Mouse (Mus musculus) WW6 (cell line): Measurements from ENCODE around the gene Pcnx2.

Experiments used
- DNase-seq: peaks from one replicate; pipeline ENCODE4 v3.0.0-alpha.2; 2013; ENCODE audit warnings: low read depth, low spot score

Pcnx2 gene

DNA sequence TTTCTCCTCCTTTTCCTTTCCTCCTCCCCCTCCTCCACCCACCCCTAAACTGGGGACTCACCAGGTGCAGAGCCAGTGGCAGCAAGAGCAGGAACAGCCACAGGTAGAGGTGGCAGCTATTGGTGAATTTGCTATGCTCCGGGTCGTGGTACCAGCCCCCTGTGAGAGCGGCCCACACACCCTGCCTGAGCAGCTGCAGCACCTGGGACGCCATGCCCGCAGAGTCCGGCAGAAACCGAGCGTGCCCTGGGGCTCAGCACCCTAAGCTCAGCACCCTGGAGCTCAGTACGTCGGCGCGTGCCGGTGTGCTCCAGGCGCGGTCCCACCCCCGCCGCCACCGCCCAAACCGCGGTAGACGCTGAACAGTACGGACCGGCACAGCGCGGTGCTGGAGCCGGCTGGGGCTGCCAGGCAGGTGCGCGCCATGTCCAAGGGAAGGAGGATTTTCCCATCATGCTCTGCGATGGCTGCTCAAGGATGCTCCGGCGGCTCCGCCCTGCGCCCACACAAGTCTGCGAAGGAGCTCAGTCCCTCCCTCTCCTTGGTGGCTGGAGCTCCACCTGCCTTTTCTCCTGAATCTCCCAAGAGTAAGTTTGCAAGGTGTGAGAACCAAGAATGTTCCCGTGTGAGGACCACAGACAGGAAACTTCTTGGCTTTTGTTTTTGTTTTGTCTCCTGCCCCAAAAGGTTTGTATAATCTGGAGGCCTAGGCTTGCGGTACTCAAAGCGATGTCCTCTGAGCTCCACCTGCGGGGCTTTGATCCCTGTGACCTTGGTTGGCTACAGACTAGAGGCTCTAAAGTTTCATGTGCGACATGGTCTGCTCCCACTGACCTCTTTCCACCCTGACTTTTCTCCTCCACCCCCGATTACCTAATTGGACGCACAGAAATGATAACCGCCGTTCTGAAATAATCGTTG is at the start of gene Pcnx2:
Pcnx2 (minus strand) TSS at position 450 of the 921 bp plus-strand sequence.
- no peak for DNase-seq

DNA sequence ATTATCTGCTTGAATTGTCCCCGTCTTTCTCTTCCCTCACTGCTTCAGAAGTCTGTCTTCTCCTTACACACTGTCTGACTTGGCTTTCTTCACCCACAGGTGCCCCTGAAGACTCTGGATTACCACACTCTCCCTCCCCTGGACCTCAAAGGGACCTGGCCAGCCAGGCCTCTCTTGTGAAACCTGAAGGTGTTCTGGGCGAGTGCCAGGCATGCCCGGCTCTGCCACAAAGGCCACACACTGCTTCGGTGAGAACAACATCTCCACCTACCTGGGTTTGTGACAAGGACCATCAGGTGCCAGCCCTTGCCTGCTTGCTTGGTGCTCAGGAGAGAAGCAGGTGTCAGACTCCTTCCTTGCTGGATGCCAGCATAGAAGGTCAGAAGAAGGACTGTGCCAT is 46.4 kb upstream of the Pcnx2 start:
- no peak for DNase-seq

DNA sequence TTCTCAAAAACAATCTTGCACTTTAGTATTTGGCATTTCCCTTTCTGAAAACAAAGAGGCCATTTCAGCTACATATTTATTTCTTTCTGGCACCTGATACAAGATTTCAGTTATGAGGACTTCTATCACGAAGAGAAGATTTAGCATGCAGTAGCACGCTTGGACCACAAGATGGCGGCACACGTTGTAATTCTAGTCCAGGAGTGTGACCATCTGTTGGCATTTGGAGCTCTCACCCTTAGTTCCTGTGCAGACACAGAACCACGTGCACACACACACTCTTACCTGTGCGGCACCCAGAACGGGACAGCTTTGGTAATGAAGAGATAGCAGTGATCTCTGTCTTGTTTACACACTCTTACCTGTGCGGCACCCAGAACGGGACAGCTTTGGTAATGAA is 37.5 kb upstream of the Pcnx2 start:
- no peak for DNase-seq

DNA sequence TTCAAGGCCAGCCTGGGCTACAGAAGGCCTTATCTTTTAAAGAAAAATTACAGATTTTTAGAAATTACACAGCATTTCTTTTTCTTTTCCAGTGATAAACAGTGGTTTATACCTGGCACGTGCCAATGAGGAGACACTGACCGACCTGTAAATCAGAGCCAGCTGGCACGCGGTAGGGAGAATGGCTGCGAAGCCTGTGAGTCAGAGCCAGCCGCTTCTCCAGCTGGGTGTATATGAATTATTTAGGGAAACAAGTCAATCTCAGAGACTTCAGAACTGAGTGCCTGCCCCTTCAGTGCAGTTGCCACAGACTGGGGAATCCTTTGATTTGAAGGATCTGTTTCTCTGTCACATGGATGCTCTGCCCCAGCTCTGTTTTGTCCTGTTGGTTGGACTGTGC is 33.7 kb upstream of the Pcnx2 start:
- no peak for DNase-seq

DNA sequence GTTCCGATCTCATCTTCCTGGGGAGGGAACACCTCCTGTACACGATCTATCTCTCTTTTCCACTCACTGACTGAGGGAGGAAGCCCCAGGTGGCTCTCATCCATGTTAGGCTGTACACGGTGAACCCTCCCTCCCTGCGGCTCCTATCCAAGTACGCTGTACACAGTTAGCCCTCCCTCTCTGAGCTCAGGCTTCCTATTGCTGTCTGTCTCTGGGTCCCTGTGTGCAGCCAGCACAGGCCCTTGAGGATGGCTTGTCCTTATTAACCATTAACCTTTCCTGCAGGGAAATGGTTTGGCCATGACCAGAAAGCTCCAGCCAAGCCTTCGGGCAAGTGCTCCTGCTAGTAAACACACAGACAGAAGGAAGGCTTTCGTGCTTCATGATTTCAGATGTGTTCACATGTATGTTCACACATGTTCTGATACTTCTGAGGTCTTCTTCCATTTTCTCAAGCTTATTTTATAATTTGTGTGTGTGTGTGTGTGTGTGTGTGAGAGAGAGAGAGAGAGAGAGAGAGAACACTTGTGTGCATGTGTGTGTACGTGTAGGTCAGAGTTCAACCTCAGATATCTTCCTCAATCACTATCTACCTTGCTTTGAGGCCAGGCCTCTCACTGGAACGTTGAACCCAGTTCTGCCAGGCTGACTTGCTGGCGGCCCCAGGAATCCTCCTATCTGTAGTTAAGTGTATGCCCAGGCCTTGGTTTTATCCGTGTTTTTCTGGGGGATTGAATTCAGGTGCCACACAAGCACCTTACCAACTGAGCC is 32.3 kb upstream of the Pcnx2 start:
- no peak for DNase-seq

DNA sequence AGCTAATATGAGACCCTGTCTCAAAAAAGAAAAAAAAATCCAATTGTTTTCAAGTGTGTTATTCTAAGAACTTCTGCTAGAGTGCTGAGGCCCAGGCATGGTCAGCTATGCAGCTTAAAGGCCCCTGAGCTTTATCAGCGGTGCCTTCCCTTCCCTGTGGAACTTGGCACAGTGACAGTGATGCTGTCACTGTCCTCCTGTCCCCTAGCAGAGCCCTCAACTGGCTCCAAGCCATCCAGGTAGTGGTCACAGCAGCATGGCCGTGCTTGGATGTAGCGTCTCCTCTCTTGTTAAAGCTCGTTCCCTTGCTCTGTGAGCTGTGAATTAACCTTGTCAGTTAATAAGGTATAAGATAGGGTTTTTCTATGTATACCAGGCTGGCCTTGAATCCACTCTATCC is 28.5 kb upstream of the Pcnx2 start:
- no peak for DNase-seq

DNA sequence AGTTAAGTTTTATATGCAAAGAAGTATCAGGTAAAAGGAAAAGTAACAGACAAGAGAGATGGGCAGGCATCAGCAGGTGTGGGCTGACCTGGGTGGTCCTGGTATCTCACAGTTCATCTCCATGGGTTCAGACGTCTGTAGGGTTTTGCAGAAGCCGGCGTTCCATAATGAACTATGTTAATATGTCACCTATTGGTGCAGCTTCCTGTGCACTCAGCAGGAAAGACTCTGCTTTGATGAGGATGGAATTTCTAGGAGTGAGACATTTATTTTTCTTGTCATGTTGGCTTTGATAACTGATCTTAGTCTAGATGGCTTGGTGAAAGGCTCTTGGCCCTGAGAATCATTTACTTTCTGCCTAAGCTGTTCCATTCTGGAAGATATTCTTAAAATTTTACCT is 24.2 kb upstream of the Pcnx2 start:
- DNase-seq = no peak

DNA sequence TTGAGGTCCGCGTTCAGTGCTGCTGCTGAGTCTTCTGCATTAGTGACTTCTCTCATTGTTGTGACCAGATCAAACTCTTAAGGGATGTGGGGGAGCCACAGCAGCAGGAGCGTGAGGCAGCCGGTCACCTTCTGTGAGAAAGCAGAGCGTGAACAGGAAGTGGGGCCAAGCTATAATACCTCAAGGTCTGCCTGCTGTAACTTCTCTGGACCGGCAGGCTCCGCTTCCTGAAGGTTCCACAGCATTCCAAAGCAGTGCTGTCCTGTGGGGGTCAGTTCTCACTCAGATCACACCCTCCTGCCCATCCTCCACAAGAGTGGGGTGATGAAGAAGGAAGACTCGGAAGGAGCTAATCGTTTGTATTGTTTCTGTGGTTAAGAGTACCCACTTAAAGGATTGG is 22.6 kb upstream of the Pcnx2 start:
- DNase-seq = no peak

DNA sequence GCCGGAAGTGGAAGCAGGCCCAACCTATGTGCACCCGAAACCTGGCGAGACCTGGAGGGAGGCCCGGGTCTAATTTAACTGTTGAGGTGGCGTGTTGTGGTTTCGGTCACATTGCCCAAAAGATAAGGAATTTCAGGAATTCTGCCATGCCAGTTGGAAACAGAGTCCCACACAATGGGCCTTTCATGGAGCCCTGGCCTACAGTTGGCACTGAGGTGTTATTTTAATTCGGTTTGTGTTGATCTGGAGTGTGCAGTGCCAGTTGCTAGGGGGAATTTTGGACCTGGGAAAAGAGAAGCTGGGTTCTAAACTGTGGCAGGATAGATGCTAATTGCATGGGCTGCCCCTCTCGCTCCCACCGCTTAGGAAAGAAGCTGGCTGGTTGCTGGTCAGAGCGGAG is 22.2 kb upstream of the Pcnx2 start:
- DNase-seq = no peak

DNA sequence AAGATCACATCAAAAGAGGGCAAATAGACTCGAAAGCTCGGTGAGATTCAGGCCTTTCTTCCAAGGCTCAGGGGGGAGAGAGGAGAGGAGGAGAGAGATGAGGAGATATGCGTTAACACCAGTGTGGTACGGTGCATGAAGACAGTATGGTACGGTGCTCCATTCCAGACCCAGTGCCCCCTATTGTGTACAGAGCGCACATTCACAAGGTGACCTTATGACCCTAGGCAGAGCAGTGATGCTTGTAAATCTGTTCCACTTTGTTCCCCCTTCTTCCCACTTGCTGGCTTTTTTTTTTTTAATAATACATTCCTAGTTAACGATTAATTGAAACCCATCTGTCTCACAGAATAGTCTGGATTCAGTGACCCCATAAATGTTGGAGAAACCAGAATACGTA is 21.4 kb upstream of the Pcnx2 start:
- no peak for DNase-seq

DNA sequence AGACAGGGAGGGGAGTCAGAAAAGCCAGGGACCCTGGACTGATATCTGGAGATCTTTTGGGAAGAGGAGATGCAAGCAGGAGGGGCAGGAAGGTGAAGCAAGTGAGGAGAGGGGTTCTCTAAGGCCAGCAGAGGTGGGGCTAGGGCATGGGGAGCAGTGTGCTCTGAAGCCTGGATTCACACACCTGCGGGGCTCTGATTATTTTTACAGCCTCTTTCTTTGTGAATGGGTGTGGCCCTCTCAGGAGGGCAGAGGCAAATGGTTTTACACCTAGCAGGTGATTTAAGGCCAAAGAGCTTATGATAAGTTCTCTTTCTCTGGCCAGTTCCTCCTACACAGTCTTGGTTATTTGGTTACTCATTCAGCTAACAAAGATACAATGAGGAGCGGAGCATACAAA is 20.6 kb upstream of the Pcnx2 start:
- no peak for DNase-seq

DNA sequence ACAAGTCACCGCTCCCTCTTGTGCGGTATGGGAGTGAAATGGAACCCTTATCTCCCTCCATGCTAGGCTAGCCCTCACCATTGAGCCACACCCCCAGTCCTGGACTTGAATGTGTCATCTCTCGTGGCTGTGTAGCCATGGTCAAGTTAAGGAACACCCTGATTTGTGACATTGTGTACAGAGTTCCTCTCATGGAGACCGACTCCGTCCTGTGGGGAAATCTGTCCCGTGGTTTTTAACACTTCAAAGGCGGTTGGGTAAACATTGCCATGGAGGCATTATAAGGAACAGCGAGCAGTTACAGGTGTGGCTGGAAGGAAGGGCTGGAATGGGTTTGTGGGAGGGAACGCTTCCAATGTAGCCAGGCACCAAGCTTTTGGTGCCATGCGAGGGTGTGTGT is 18.9 kb upstream of the Pcnx2 start:
- no peak for DNase-seq

DNA sequence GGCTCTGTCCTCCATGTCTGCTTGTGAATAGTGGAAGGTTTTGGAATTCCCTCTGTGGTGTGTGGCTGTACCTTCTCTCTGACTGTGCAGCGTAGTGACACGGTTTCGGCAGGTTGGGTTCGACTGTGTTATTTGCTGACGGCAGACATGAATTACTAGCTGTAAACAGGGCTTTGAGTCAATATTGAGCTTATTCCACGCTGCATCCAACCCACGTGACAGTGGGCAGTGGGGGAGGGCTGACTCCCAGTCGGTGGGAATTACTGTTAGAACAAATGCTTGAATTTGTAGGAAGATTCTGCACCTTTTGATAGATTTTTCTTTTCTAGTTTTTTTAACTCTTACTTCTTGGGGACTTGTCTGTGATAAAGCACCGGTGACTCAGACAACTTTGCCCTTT is 16.3 kb upstream of the Pcnx2 start:
- DNase-seq = no peak

DNA sequence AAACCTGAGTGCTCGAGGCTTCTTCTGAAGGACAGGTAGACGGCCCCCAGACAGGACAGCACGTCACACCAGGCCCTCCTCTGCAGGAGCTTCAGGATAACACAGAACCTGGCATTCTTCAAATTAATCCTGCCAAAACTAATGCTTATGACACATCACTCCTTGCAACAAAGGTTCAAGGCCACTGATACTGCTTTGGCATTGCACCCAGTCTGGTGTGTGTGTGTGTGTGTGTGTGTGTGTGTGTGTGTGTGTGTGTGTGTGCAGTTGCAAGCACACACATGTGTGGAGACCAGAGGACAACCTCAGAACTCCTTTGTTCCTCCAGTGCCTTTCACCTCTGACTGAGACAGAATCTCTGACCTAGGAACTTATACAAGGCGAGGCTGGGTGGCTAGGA is 15.1 kb upstream of the Pcnx2 start:
- no peak for DNase-seq

DNA sequence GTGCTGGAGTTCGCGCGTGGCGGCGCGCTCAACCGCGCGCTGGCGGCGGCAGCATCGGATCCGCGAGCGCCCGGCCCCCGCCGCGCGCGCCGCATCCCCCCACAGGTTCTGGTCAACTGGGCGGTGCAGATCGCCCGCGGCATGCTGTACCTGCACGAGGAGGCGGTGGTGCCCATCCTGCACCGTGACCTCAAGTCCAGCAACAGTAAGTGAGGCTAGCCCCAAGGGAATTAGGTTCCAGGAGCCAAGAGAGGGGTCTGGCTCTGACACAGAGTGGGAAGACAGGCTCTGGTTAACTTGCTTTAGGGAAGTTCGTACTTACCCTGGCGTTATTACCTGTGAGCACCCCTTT is 13.1 kb upstream of the Pcnx2 start:
- DNase-seq = no peak

DNA sequence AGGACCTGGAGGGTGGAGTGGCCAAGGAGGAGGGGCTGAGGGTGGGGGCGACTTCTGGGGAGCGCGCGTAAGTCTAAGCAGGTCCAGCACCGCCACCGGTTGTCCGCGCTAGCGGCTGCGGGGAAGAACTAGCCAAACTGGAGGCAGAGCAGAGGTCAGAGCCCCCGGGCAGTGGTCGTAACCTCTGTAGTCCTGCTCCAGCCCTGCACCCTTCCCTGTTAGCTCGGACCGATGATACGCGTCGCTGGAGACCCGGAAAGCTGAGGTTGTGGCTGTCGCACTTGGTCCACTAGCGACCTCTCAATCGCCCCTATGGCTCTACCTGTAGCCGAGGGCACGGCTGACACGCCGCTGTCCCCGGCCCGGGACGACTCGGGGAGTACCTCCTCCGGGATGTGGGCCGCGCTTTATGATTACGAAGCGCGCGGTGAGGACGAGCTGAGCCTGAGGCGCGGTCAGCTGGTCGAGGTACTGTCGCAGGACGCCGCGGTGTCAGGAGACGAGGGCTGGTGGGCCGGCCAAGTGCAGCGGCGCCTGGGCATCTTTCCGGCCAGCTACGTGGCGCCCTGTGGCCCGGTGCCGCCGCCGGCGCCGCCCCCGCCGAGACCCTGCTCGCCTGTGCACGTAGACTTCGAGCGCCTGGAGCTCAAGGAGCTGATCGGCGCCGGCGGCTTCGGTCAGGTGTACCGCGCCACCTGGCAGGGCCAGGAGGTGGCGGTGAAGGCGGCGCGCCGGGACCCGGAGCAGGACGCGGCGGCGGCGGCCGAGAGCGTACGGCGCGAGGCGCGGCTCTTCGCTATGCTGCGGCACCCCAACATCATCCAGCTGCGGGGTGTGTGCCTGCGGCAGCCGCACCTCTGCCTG is 12.5 kb upstream of the Pcnx2 start, which contains the start of gene Map3k21:
Map3k21 (plus strand) TSS at position 86 of the 864 bp plus-strand sequence.
- no peak for DNase-seq

DNA sequence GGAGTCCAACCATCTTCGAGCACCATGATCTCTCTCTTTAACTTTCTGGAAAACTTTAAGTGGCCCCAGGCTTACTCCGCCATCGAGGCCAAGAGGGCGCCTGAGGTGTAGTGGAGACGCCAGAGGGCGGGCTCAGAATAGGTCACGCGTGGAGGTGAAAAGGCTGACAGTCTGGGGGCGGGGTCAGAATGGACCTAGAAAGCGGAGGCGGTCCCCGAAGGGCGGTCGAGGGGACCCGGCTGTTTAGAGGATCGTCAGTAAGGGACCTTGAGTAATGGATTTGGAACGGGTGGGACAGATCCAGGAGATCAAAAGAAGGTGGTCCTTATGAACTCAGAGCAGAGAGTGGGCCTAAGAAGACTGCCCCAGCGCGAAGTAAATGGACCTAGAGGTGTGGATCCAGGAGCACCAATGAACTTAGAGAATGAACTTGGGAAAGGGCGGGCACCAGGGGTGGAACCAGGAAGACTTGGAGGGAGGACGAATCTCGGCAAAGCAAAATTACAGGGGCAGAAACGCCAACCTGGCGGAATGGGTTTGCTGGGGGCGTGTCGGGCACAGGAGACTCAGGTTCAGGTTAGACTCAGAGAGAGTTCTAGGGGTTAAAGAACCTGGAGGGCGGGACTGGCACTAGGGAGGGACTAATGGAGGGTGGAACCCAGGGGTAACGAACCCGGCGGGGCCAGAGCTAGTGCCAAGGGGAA is 11.7 kb upstream of the Pcnx2 start:
- no peak for DNase-seq

DNA sequence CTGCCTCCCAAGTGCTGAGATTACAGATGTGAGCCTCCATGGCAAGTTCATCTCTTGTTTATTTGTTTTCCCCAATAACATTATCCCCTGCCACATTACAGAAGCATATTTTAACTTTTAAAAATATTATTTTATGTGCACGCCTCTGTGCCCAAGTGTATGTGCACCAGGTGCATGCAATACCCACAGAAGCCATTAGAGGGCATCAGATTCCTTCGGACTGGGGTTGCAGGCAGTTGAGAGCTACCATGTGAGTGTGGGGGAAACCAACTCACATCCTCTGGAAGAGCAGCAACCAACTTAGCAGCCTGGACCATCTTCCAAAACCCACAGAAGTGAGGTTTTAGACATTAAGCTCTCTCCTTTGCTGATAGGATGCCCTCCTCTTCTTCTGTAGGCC is 9.2 kb upstream of the Pcnx2 start:
- DNase-seq = no peak

DNA sequence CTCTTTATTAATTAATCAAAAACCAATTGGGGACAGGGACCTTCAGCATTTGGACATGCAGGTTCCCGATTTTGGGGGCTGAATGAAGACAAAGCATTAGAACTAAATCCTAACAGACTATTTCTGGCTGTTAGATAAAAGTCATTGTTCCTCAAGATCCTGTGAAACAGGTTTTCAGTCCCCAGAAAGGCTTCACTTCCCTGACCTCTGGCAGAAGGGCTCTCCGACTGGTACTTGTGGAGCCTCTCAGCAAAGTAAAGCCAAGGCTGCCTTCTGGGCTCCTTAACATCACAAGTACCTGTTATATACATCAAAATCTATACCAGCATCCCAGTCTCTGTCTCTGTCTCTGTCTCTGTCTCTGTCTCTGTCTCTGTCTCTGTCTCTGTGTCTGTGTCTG is 7.2 kb upstream of the Pcnx2 start:
- DNase-seq = no peak

DNA sequence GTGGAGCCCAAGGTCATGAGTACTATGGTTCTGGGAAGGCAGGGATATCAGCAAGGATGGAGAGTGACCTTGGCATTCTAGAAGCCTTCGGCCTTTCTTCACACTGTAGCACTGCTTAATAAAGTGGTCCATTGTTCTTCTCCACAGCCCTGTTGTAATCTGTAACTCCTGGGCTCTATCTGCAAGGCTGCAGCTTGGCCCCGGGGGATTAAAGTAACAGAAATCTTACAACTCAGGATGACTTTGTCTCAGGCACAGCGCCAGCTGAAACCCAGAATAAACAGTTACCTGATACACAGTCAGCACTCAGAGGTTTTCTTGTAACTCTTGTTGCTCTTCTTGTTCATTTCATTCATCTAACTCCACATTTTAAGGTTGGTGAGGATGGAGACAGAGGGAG is 4.4 kb upstream of the Pcnx2 start:
- no peak for DNase-seq

DNA sequence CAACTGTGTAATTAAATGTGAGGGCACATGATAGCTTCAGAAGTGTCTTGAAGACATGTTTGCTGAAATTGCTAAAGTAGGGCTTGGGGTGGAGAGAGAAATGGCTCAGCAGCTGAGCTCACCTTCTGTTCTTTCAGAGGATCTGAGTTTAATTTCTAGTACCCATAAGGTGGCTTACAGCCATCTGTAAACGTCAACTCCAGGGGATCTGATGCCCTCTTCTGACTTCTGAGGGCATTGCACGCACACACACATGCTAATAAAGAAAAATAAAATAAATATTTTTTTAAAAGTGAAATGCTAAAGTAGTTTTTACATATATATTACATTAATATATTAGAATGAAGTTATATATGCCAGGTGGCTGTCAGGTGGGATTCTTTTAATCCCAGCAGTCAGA is 3.0 kb upstream of the Pcnx2 start:
- no peak for DNase-seq
